Mouse (Mus musculus): ENCODE results near the gene Ephb1. TPM values are rescaled to one million over a fixed set of nuclear protein-coding genes. Genes with fewer than 3 reads are reported as not detected.

Gene Ephb1
- total and polyA plus RNA-seq, 3 experiments, result not detected

DNA sequence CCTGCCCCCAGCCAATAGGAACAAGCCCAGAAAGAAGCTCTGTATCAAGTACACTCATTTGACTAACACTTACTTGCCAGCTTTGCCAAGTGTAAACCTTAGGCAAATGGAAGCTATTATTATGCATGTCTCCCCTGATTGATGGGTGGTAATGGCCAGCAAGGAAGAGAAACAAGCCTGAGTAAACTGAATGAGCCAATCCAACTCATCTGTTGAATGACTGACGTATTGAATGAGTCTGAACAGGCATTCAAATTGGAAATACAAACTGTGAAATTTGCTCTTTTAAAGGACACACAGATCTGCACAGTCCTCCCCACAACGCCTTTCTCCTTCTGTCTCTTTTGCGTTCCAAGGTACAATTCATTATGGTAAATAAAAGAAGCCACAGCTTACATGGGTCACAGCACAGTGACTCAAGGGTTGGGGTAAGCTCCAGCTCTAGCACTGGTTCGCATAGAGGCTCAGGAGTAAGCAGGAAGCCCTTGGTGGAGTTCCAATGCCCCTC, 119.0 kb downstream of the Ephb1 start:
- no peak for TF ChIP-seq PAX5 (IDR thresholded peaks at IDR 0.05; ENCODE audit: low read length)
- no peak for TF ChIP-seq ZC3H11A (IDR thresholded peaks at IDR 0.05; ENCODE audit: low read depth, low read length)
- no peak for TF ChIP-seq E2F4 (IDR thresholded peaks at IDR 0.05; ENCODE audit: insufficient replicate concordance, low read depth, low read length)
- no peak for TF ChIP-seq SMC3 (IDR thresholded peaks at IDR 0.05; ENCODE audit: low read depth, low read length)
- TF ChIP-seq HCFC1 (IDR thresholded peaks at IDR 0.05; ENCODE audit: low read depth, low read length), result no peak
- no peak for TF ChIP-seq SIN3A (IDR thresholded peaks at IDR 0.05; ENCODE audit: low read length)
- no peak for TF ChIP-seq NELFE (IDR thresholded peaks at IDR 0.05; ENCODE audit: low read depth, low read length)
- dilution Hi-C loops (cut with MboI; ENCODE audit: extremely low pct_ligation_motif_present, extremely low pct_unique_long_range_greater_than_20kb, low sequenced_read_pairs), result no loop called here
- DNase-seq (ENCODE audit: extremely low read depth), result no peak
- no peaks in the 10 kb centered on the region for H3K36me3 ChIP-seq (replicated peaks in 1 of 2; ENCODE audit: control insufficient read depth in 1 of 2, insufficient read depth in 1 of 2, low read length in 1 of 2)
- in situ Hi-C loops (cut with MboI; ENCODE audit: low pct_ligation_motif_present, low pct_unique_long_range_greater_than_20kb, low sequenced_read_pairs), result no loop called here
- no peak overlapping the region for H3K4me3 ChIP-seq (replicated peaks in 1 of 3; ENCODE audit: low read depth in 2 of 3, low read length in 2 of 3, poor library complexity in 1 of 3)
- H3K79me2 ChIP-seq (replicated peaks; ENCODE audit: control insufficient read depth, extremely low read depth, insufficient read depth, poor library complexity, severe bottlenecking), result no peaks in the 10 kb centered on the region
- no peak overlapping the region for H3K9ac ChIP-seq (ENCODE audit: insufficient read depth, low read depth)
- no peaks in the 10 kb centered on the region for H3K4me1 ChIP-seq (ENCODE audit: control insufficient read depth in 1 of 2, insufficient read depth in 2 of 2)
- no peak overlapping the region for H3K4me2 ChIP-seq (ENCODE audit: insufficient read depth, low read depth, poor library complexity, severe bottlenecking)
- no peaks in the 10 kb centered on the region for H3K27me3 ChIP-seq (replicated peaks)
- H3K9me3 ChIP-seq (replicated peaks; ENCODE audit: low read length), result peaks cover 91% of the 10 kb centered on the region
- no peak overlapping the region for H3K27ac ChIP-seq (ENCODE audit: insufficient read depth, low read depth)

- Histone ChIP-seq H3K4me3 (replicated peaks in 1 of 3; ENCODE audit: low read depth in 2 of 3, low read length in 2 of 3, poor library complexity in 1 of 3) (no peak overlapping the region), H3K4me2 (ENCODE audit: insufficient read depth, low read depth, poor library complexity, severe bottlenecking) (no peak overlapping the region), H3K27ac (ENCODE audit: insufficient read depth, low read depth) (no peak overlapping the region), H3K27me3 (replicated peaks) (no peaks in the 10 kb centered on the region), H3K36me3 (replicated peaks in 1 of 2; ENCODE audit: control insufficient read depth in 1 of 2, insufficient read depth in 1 of 2, low read length in 1 of 2) (no peaks in the 10 kb centered on the region), H3K9ac (ENCODE audit: insufficient read depth, low read depth) (no peak overlapping the region), H3K79me2 (replicated peaks; ENCODE audit: control insufficient read depth, extremely low read depth, insufficient read depth, poor library complexity, severe bottlenecking) (no peaks in the 10 kb centered on the region), H3K9me3 (replicated peaks; ENCODE audit: low read length) (peaks cover 87% of the 10 kb centered on the region), H3K4me1 (ENCODE audit: control insufficient read depth in 1 of 2, insufficient read depth in 2 of 2) (no peaks in the 10 kb centered on the region)
- in situ Hi-C loops (cut with MboI; ENCODE audit: low pct_ligation_motif_present, low pct_unique_long_range_greater_than_20kb, low sequenced_read_pairs) (no loop called here), dilution Hi-C loops (cut with MboI; ENCODE audit: extremely low pct_ligation_motif_present, extremely low pct_unique_long_range_greater_than_20kb, low sequenced_read_pairs) (no loop called here)
- no peak for DNase-seq (ENCODE audit: extremely low read depth)
- no peak for TF ChIP-seq MEF2A (IDR thresholded peaks at IDR 0.05; ENCODE audit: borderline replicate concordance, low read depth, low read length)
- no peak for TF ChIP-seq E2F4 (IDR thresholded peaks at IDR 0.05; ENCODE audit: insufficient replicate concordance, low read depth, low read length)
- no peak for TF ChIP-seq MAX (IDR thresholded peaks at IDR 0.05; ENCODE audit: low read length)
- no peak for TF ChIP-seq ZMIZ1 (IDR thresholded peaks at IDR 0.05; ENCODE audit: low read depth, low read length)
- no peak for TF ChIP-seq UBTF (IDR thresholded peaks at IDR 0.05; ENCODE audit: low read depth, low read length)
- TF ChIP-seq IRF4 (IDR thresholded peaks at IDR 0.05; ENCODE audit: low read depth, low read length), result no peak
- TF ChIP-seq USF2 (conservative IDR thresholded peaks at IDR 0.05; ENCODE audit: low read depth, low read length), result no peak
- TF ChIP-seq ZKSCAN1 (IDR thresholded peaks at IDR 0.05; ENCODE audit: borderline replicate concordance, low read depth, low read length), result no peak
- no peak for TF ChIP-seq JUN (IDR thresholded peaks at IDR 0.05; ENCODE audit: insufficient read depth, low read depth, low read length)
- no peak for TF ChIP-seq EP300 (IDR thresholded peaks at IDR 0.05; ENCODE audit: low read length)
- no peak for TF ChIP-seq BHLHE40 (IDR thresholded peaks at IDR 0.05; ENCODE audit: low read depth, low read length)
- TF ChIP-seq ZNF384 (IDR thresholded peaks at IDR 0.05; ENCODE audit: low read depth, low read length), result no peak
Measured at GRCm38 (mm10) chr9:102231248-102231647, 123.2 kb downstream of the Ephb1 start.

Measured in CH12.LX (cell line).